Mouse (Mus musculus) heart, postnatal 0 days (tissue): Measurements from ENCODE around the gene Slc12a3.

ENCODE experiments used
- CTCF ChIP-seq: IDR thresholded peaks from 2 replicates; pipeline ENCODE4 v1.5.1; 2016; ENCODE audit warnings: antibody characterized with exemption, control low read depth, low read depth
- EP300 ChIP-seq: IDR thresholded peaks from 2 replicates; pipeline ENCODE4 v1.6.1; 2016; ENCODE audit warnings: antibody characterized with exemption, low read depth

DNA sequence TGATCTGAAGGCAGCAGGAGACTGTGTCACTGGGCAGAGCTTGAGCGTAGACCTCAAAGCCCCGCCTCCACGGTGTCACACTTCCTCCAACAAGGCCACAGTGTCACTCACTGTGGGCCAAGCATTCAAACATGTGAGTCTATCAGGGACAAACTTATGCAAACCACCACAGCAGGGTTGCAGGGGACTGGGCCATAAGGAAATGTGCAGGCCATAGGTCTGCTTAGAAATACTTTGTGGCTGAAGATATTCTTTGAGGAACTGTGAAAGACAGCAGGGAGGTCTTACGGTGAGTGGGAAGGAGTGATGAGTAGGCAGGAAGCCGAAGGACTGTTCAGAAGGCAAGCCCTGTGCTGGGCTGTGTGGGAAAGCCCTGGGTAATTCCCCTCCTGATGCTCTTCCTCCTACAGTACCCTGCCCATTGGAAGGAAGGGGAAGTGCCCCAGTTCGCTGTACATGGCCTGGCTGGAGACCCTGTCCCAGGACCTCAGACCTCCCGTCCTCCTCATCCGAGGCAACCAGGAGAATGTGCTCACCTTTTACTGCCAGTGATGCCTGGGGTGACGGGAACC lies 36.5 kb downstream of the Slc12a3 start:
- TF ChIP-seq CTCF = no peak
- TF ChIP-seq EP300 = no peak
